Mouse (Mus musculus) MEL (cell line): ENCODE results near the gene Mycbp2. TPM values are rescaled to one million over a fixed set of nuclear protein-coding genes. Genes with fewer than 3 reads are reported as not detected.

ENCODE experiments used
- DNase-seq: peaks from one replicate; pipeline ENCODE4 v3.0.0; 2011; ENCODE audit warnings: low read depth, low spot score
- H3K27ac ChIP-seq: 2 replicates; pipeline ENCODE4 v1.5.1; 2012; ENCODE audit warnings: low read depth, mild to moderate bottlenecking, control low read depth, low read length, moderate library complexity; ENCODE audit not compliant: control insufficient read depth
- H3K27me3 ChIP-seq, 2 experiments: fragments of 150-350 bp in 1 of 2; sonication (generic) in 1 of 2; 2 replicates each; pipeline ENCODE4 v1.6.1; 2012; ENCODE audit warnings: low read length in 2 of 2, mild to moderate bottlenecking in 2 of 2, improper control_type of control experiment in 1 of 2, moderate library complexity in 1 of 2; ENCODE audit not compliant: insufficient read depth in 2 of 2, control insufficient read depth in 1 of 2
- H3K36me3 ChIP-seq, 2 experiments: 2 replicates each; pipeline ENCODE4 v1.6.1; 2012 to 2014; ENCODE audit warnings: low read length in 2 of 2, improper control_type of control experiment in 1 of 2, inconsistent platforms in 1 of 2, mild to moderate bottlenecking in 1 of 2; ENCODE audit not compliant: insufficient read depth in 2 of 2, control insufficient read depth in 1 of 2
- H3K4me1 ChIP-seq, 2 experiments: fragments of 150-350 bp in 1 of 2; sonication (generic) in 1 of 2; 2 replicates each; pipeline ENCODE4 v1.6.1; 2012; ENCODE audit warnings: low read length in 2 of 2, improper control_type of control experiment in 1 of 2, mild to moderate bottlenecking in 1 of 2; ENCODE audit not compliant: insufficient read depth in 2 of 2, control insufficient read depth in 1 of 2
- H3K4me3 ChIP-seq, 2 experiments: fragments of 150-350 bp in 1 of 2; sonication (generic) in 1 of 2; 2 replicates each; pipeline ENCODE4 v1.5.1; 2012; ENCODE audit warnings: low read depth in 2 of 2, low read length in 2 of 2, mild to moderate bottlenecking in 2 of 2, moderate library complexity in 2 of 2, control low read depth in 1 of 2, improper control_type of control experiment in 1 of 2; ENCODE audit not compliant: control insufficient read depth in 1 of 2, insufficient read depth in 1 of 2
- H3K79me2 ChIP-seq: 2 replicates; pipeline ENCODE4 v1.6.1; 2012; ENCODE audit warnings: mild to moderate bottlenecking, low read length, moderate library complexity; ENCODE audit not compliant: control insufficient read depth, poor library complexity, insufficient read depth
- H3K9ac ChIP-seq: 2 replicates; pipeline ENCODE4 v1.6.1; 2012; ENCODE audit warnings: low read depth, mild to moderate bottlenecking, control low read depth, low read length, moderate library complexity; ENCODE audit not compliant: control insufficient read depth, poor library complexity, severe bottlenecking
- H3K9me3 ChIP-seq: fragments of 150-350 bp; sonication (generic); replicated peaks from 2 replicates; pipeline ENCODE4 v1.6.1; 2012; ENCODE audit warnings: mild to moderate bottlenecking, low read length, improper control_type of control experiment, moderate library complexity; ENCODE audit not compliant: insufficient read depth
- CHD1 ChIP-seq: IDR thresholded peaks from 2 replicates; pipeline ENCODE4 v1.6.1; 2012; ENCODE audit warnings: low read depth, mild to moderate bottlenecking, inconsistent platforms, low read length, improper control_type of control experiment
- CHD2 ChIP-seq: IDR thresholded peaks from 2 replicates; pipeline ENCODE4 v1.6.1; 2011; ENCODE audit warnings: low read length, improper control_type of control experiment
- EP300 ChIP-seq, 2 experiments: IDR thresholded peaks; 2 replicates each; pipeline ENCODE4 v1.6.1; 2011; ENCODE audit warnings: improper control_type of control experiment in 2 of 2, low read length in 2 of 2, low read depth in 1 of 2, mild to moderate bottlenecking in 1 of 2
- ETS1 ChIP-seq: IDR thresholded peaks from 2 replicates; pipeline ENCODE4 v1.6.1; 2012; ENCODE audit warnings: low read depth, mild to moderate bottlenecking, inconsistent platforms, low read length, improper control_type of control experiment, moderate library complexity
- GATA1 ChIP-seq: IDR thresholded peaks from 2 replicates; pipeline ENCODE4 v1.6.1; 2011; ENCODE audit warnings: low read depth, low read length, improper control_type of control experiment
- HCFC1 ChIP-seq: IDR thresholded peaks from 2 replicates; pipeline ENCODE4 v1.6.1; 2012; ENCODE audit warnings: low read depth, mild to moderate bottlenecking, inconsistent platforms, low read length, improper control_type of control experiment, moderate library complexity
- JUND ChIP-seq: IDR thresholded peaks from 2 replicates; pipeline ENCODE4 v1.6.1; 2011; ENCODE audit warnings: low read depth, mild to moderate bottlenecking, improper control_type of control experiment, low read length
- MAFK ChIP-seq: IDR thresholded peaks from 2 replicates; pipeline ENCODE4 v1.6.1; 2011; ENCODE audit warnings: low read depth, mild to moderate bottlenecking, low read length, improper control_type of control experiment, borderline replicate concordance
- MEF2A ChIP-seq: IDR thresholded peaks from 2 replicates; pipeline ENCODE4 v1.6.1; 2014; ENCODE audit warnings: low read depth, mild to moderate bottlenecking, inconsistent platforms, low read length, improper control_type of control experiment; ENCODE audit not compliant: poor library complexity, insufficient replicate concordance, severe bottlenecking; ENCODE audit errors: extremely low read depth
- MYB ChIP-seq: IDR thresholded peaks from 2 replicates; pipeline ENCODE4 v1.6.1; 2011; ENCODE audit warnings: mild to moderate bottlenecking, low read depth, low read length, improper control_type of control experiment
- MYC ChIP-seq: IDR thresholded peaks from 2 replicates; pipeline ENCODE4 v1.6.1; 2011; ENCODE audit warnings: low read depth, mild to moderate bottlenecking, low read length, improper control_type of control experiment, moderate library complexity
- NELFE ChIP-seq: IDR thresholded peaks from 2 replicates; pipeline ENCODE4 v1.6.1; 2011; ENCODE audit warnings: low read depth, low read length, improper control_type of control experiment
- POLR2A ChIP-seq, 2 experiments: IDR thresholded peaks; 2 replicates each; pipeline ENCODE4 v1.6.1; 2011 to 2012; ENCODE audit warnings: low read length in 2 of 2, mild to moderate bottlenecking in 2 of 2, control low read depth in 1 of 2, improper control_type of control experiment in 1 of 2, low read depth in 1 of 2, moderate library complexity in 1 of 2; ENCODE audit not compliant: control insufficient read depth in 1 of 2, insufficient read depth in 1 of 2, poor library complexity in 1 of 2
- RCOR1 ChIP-seq: IDR thresholded peaks from 2 replicates; pipeline ENCODE4 v1.6.1; 2012; ENCODE audit warnings: low read depth, mild to moderate bottlenecking, inconsistent platforms, low read length, improper control_type of control experiment
- TBP ChIP-seq: IDR thresholded peaks from 2 replicates; pipeline ENCODE4 v1.8.0; 2011; ENCODE audit warnings: low read depth, low read length, improper control_type of control experiment
- TCF12 ChIP-seq: IDR thresholded peaks from 2 replicates; pipeline ENCODE4 v1.6.1; 2014; ENCODE audit warnings: low read depth, mild to moderate bottlenecking, inconsistent platforms, low read length, improper control_type of control experiment, moderate library complexity
- UBTF ChIP-seq: IDR thresholded peaks from 2 replicates; pipeline ENCODE4 v1.6.1; 2012; ENCODE audit warnings: low read depth, mild to moderate bottlenecking, inconsistent platforms, low read length, improper control_type of control experiment, moderate library complexity, borderline replicate concordance; ENCODE audit not compliant: insufficient read depth
- USF1 ChIP-seq: IDR thresholded peaks from 2 replicates; pipeline ENCODE4 v1.6.1; 2014; ENCODE audit warnings: low read depth, mild to moderate bottlenecking, inconsistent platforms, low read length, improper control_type of control experiment, moderate library complexity
- ZKSCAN1 ChIP-seq: IDR thresholded peaks from 2 replicates; pipeline ENCODE4 v1.6.1; 2012; ENCODE audit warnings: low read depth, mild to moderate bottlenecking, inconsistent platforms, low read length, improper control_type of control experiment, moderate library complexity
- polyA plus RNA-seq, 2 experiments: library from polyadenylated mRNA; stranded (reverse) in 1 of 2; unstranded in 1 of 2; fragments of >175 nt in 1 of 2; fragments of >200 nt in 1 of 2; gene quantifications; 2 replicates each; pipeline versions ENCODE4 v1.2.1 to v1.2.4; 2012; ENCODE audit warnings: low replicate concordance in 2 of 2, low read depth in 1 of 2; ENCODE audit not compliant: insufficient read length in 2 of 2, insufficient read depth in 1 of 2, missing spikeins in 1 of 2
- total RNA-seq: library from RNA; depleted of rRNA; stranded (reverse); fragments of 300-350 nt; gene quantifications from 2 replicates; pipeline ENCODE4 v1.2.3, GENCODE M21; 2012

Mycbp2 gene
- total and polyA plus RNA-seq, 3 experiments, result 9.1 to 28.0 (median 23.4) TPM

DNA sequence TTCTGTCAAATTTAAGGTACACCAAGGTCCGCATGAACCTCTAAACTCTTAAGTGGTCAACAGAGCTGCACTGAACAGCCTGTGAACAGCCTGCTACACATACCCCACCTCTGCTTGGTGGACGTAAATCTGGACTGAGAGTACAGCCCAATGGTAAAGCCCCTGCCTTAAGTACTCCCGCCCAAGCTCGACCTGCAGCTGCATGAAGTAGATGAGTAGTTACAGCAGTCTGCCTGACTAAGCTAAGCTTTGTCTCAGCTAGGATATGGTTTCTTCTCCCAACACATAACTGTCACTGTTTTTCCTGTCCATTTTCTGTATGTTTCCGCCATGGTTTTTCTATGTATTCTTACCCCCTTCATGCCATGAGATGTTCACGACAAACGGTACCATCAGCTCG lies 250.8 kb downstream of the Mycbp2 start:
- no peak overlapping the region for H3K27ac ChIP-seq

DNA sequence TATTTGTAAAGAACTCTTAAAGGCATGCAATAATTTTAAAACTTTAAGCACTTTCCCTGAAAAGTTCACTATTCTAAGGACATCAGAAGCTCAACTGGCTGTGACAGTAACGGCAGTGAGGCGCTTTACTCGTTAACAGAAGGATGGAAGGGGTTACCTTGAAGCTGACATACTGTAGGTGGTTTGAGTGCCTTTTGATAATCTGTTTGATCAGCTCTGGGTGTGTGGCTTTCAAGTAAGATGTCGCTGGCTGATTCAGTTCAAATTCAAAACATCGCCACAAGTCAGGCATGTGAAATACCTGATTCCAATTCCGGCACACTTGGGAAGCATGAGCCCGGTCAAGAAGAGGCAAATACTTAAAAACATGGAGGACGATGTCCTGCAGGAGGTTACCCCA lies 251.6 kb downstream of the Mycbp2 start:
- peaks cover 5 to 9% of the 10 kb centered on the region in 2 experiments; a peak in 1 of 4 replicates for H3K4me1 ChIP-seq
- H3K9ac ChIP-seq, result no peak overlapping the region

More for the DNA sequence above, 250.8 kb downstream of the Mycbp2 start:
- H3K4me1 ChIP-seq, result peaks cover 5 to 9% of the 10 kb centered on the region in 2 experiments; a peak in 1 of 4 replicates
- H3K36me3 ChIP-seq, result peaks cover 3 to 24% of the 10 kb centered on the region in 2 experiments; a peak in 3 of 4 replicates
- no peak overlapping the region for H3K4me3 ChIP-seq
- no peaks in the 10 kb centered on the region for H3K27me3 ChIP-seq
- no peak for DNase-seq
- peaks cover 29% of the 10 kb centered on the region for H3K79me2 ChIP-seq
- TF ChIP-seq MAFK (no peak), TCF12 (no peak), MEF2A (no peak), MYC (no peak)
- no peaks in the 10 kb centered on the region for H3K9me3 ChIP-seq
- H3K9ac ChIP-seq, result no peak overlapping the region

DNA sequence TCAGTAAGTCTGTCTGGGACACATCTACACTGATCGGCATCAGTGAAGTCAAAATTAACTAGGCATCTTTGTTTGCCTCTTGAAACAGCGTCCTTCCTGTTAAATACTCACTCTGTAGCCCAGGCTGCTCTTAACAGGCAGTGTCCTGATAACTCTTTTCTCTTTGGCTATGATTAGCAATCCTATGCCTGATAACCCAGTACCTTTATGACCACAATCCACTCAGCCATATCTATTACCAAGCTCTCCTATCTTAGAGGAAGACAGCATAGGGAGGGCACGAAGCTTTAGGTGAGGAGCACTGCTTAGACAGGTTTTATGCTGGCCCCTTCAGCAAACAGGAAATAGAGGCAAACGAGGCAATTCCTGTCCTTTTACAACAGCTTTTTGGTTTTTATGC lies 252.9 kb downstream of the Mycbp2 start:
- Histone ChIP-seq H3K4me1 (peaks cover 5 to 9% of the 10 kb centered on the region in 2 experiments; a peak in 1 of 4 replicates), H3K27ac (no peak overlapping the region), H3K27me3 (no peaks in the 10 kb centered on the region), H3K79me2 (peaks cover 27% of the 10 kb centered on the region), H3K9me3 (no peaks in the 10 kb centered on the region), H3K4me3 (no peak overlapping the region), H3K36me3 (peaks cover 4 to 22% of the 10 kb centered on the region in 2 experiments; a peak in 3 of 4 replicates), H3K9ac (no peak overlapping the region)
- peak; percentile 28 for DNase-seq
- TF ChIP-seq EP300 (IDR thresholded peaks at IDR 0.05; ENCODE audit: low read depth in 1 of 2, low read length in 2 of 2) (peak in 1 of 2 experiments; percentile 25; a peak in 1 of 4 replicates), TCF12 (0 out of 2 replicates have a peak, but pooled peaks have one; percentile 24), UBTF (no peak), CHD2 (no peak), MYB (no peak), ETS1 (0 out of 2 replicates have a peak, but pooled peaks have one; percentile 46), RCOR1 (peak; percentile 71), GATA1 (peak; percentile 56), NELFE (no peak)

More for the DNA sequence above, 251.6 kb downstream of the Mycbp2 start:
- TF ChIP-seq USF1 (no peak), JUND (no peak), POLR2A (IDR thresholded peaks at IDR 0.05; ENCODE audit: control insufficient read depth in 1 of 2, insufficient read depth in 1 of 2, low read depth in 1 of 2, low read length in 2 of 2, poor library complexity in 1 of 2) (no peak), RCOR1 (no peak), HCFC1 (no peak), UBTF (no peak), ETS1 (no peak), ZKSCAN1 (no peak), CHD1 (no peak), TBP (no peak), MYB (no peak)
- no peaks in the 10 kb centered on the region for H3K9me3 ChIP-seq
- no peak overlapping the region for H3K4me3 ChIP-seq
- no peak for DNase-seq
- H3K36me3 ChIP-seq, result peaks cover 4 to 24% of the 10 kb centered on the region in 2 experiments; a peak in 3 of 4 replicates
- no peak overlapping the region for H3K27ac ChIP-seq
- H3K27me3 ChIP-seq, result no peaks in the 10 kb centered on the region
- H3K79me2 ChIP-seq, result peaks cover 31% of the 10 kb centered on the region
